In the genomic region with DNA sequence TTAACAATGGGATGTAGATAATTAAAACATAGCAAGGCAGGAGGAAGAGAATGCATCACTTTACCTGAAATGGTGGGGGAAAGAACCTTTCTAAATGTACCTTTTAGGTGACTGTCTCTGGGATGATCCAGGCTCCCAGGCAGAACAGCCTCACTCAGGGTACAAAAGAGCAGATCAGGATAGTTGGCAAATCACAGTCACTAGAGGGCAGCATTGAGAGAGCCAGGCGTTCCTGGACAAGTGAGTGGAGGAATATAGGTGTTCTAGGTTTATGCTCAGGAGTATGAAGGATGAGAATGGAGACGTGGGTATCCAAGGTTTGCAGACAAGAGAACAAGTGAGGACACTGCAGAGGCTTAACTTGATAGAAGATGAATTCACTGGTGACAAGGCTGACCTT, we compare ENCODE assay signal across 7 mouse cellular contexts.
DNase-seq lines count a peak whose midpoint lies in the region; ATAC-seq and TF ChIP-seq lines count a peak whose summit lies in the region.

No protein-coding gene starts in this region.

- ATAC-seq in common myeloid progenitor, adult 5-6 weeks (replicated peaks; ENCODE audit: low read depth, poor library complexity, severe bottlenecking), result peak; percentile 89
- 0 out of 2 replicates have a peak, but pooled peaks have one; percentile 47 for ATAC-seq in liver, embryonic 14.5 days (ENCODE audit: insufficient read depth)

- H3K4me2 ChIP-seq in liver, embryonic 14.5 days (ENCODE audit: low read depth), result no peak overlapping the region

- H3K4me1 ChIP-seq in E14TG2a.4 (replicated peaks; ENCODE audit: low read depth, low read length), result no peaks in the 10 kb centered on the region
- no peaks in the 10 kb centered on the region for H3K4me1 ChIP-seq in liver, embryonic 14.5 days (replicated peaks; ENCODE audit: control insufficient read depth in 2 of 2, insufficient read depth in 2 of 2, low read length in 1 of 2)

- no peak overlapping the region for H3K4me3 ChIP-seq in E14TG2a.4 (replicated peaks; ENCODE audit: low read length)
- no peak overlapping the region for H3K4me3 ChIP-seq in liver, embryonic 14.5 days (ENCODE audit: insufficient read depth in 1 of 2, low read depth in 2 of 2, low read length in 2 of 2)

- H3K27me3 ChIP-seq in E14TG2a.4 (ENCODE audit: insufficient read depth, low read length), result no peaks in the 10 kb centered on the region
- H3K27me3 ChIP-seq in liver, embryonic 14.5 days (ENCODE audit: control insufficient read depth, insufficient read depth, low read length), result no peaks in the 10 kb centered on the region

- TF ChIP-seq CTCF in E14TG2a.4 (conservative IDR thresholded peaks at IDR 0.05; ENCODE audit: low read length), result peak; percentile 59
- peak; percentile 79 for TF ChIP-seq CTCF in liver, embryonic 14.5 days (IDR thresholded peaks at IDR 0.05; ENCODE audit: low read depth)

- TF ChIP-seq EP300 in liver, embryonic 14.5 days (IDR thresholded peaks at IDR 0.05; ENCODE audit: low read depth), result no peak

- H3K36me3 ChIP-seq in E14TG2a.4 (ENCODE audit: insufficient read depth, low read length), result no peaks in the 10 kb centered on the region
- H3K36me3 ChIP-seq in liver, embryonic 14.5 days (replicated peaks; ENCODE audit: control insufficient read depth, insufficient read depth, low read depth), result no peaks in the 10 kb centered on the region

- H3K27ac ChIP-seq in liver, embryonic 14.5 days, result no peak overlapping the region

- DNase-seq in ZHBTc4 (ENCODE audit: low read depth, low spot score), result peak; percentile 66
- peak; percentile 18 for DNase-seq in gastrocnemius, postnatal 10 days
- peak; percentile 52 to 73 for DNase-seq in kidney, postnatal 25 days
- DNase-seq in liver, embryonic 14.5 days (ENCODE audit: low read depth in 3 of 3, low spot score in 3 of 3), result peak; percentile 15 to 25 (median 16)
- DNase-seq in retina, postnatal 1 day, result peak; percentile 69

- WGBS in liver, embryonic 14.5 days (ENCODE audit: insufficient replicate concordance), result 2% methylated on average over 2 of the region's 2 CpGs

- no peaks in the 10 kb centered on the region; the same call in 1 of the 2 replicates for H3K9me3 ChIP-seq in E14TG2a.4 (ENCODE audit: low read length)
- no peaks in the 10 kb centered on the region for H3K9me3 ChIP-seq in liver, embryonic 14.5 days (ENCODE audit: control insufficient read depth, low read length)

- H3K9ac ChIP-seq in liver, embryonic 14.5 days (replicated peaks), result no peak overlapping the region

Comparison
In these comparisons a context has a peak if more than half of its experiments do, and no peak if none do; other contexts are left out.
1. DNase-seq: peak in every context shown above with its lines; median percentile 69 in retina, postnatal 1 day; 66 in ZHBTc4; 62 in kidney, postnatal 25 days; 18 in gastrocnemius, postnatal 10 days; 16 in liver, embryonic 14.5 days.